Mouse (Mus musculus): ENCODE measurements around the gene Syngr3. TPM values are rescaled to one million over a fixed set of nuclear protein-coding genes. Genes with fewer than 3 reads are reported as not detected.

Gene Syngr3
- polyA plus RNA-seq (2012; rRNA removed), result 0.46 and 0.62 TPM in 2 replicates

- no peak within 1 kb of the TSS for H3K4me3 ChIP-seq (replicated peaks; ENCODE audit: extremely low read depth, low read depth, low read length)
- 1% methylated on average over 54 of the region's 55 CpGs for WGBS
- TF ChIP-seq CTCF (IDR thresholded peaks at IDR 0.05; ENCODE audit: insufficient read depth, low read length), result no peak
- TF ChIP-seq POLR2A (IDR thresholded peaks at IDR 0.05; ENCODE audit: borderline replicate concordance, extremely low read depth, low read depth, low read length), result no peak
- H3K4me1 ChIP-seq (ENCODE audit: control insufficient read depth, insufficient read depth, low read length), result peaks cover 4% of the 10 kb centered on the region; the same call in 1 of the 2 replicates
- no peak for DNase-seq
Measured at GRCm38 (mm10) chr17:24689251-24690081, at the start of gene Syngr3. TSS of gene Syngr3 (minus strand) at chr17:24689955.

GRCm38 (mm10) chr17:24738238-24738637 is 48.5 kb upstream of the Syngr3 start:
- peaks cover 5% of the 10 kb centered on the region; the same call in 1 of the 2 replicates for H3K4me1 ChIP-seq (ENCODE audit: control insufficient read depth, insufficient read depth, low read length)
- no peak for DNase-seq
- no peak for TF ChIP-seq POLR2A (IDR thresholded peaks at IDR 0.05; ENCODE audit: borderline replicate concordance, extremely low read depth, low read depth, low read length)
- TF ChIP-seq CTCF (IDR thresholded peaks at IDR 0.05; ENCODE audit: insufficient read depth, low read length), result no peak
- 71% methylated on average over 4 of the region's 4 CpGs for WGBS
- no peak overlapping the region for H3K4me3 ChIP-seq (replicated peaks; ENCODE audit: extremely low read depth, low read depth, low read length)

GRCm38 (mm10) chr17:24737135-24737810 is 47.5 kb upstream of the Syngr3 start:
- no peak for DNase-seq
- Histone ChIP-seq H3K4me3 (replicated peaks; ENCODE audit: extremely low read depth, low read depth, low read length) (peak overlapping the region; percentile 81), H3K4me1 (ENCODE audit: control insufficient read depth, insufficient read depth, low read length) (peaks cover 5% of the 10 kb centered on the region; the same call in 1 of the 2 replicates)
- 15% methylated on average over 8 of the region's 8 CpGs for WGBS
- TF ChIP-seq CTCF (IDR thresholded peaks at IDR 0.05; ENCODE audit: insufficient read depth, low read length), result no peak

- TF ChIP-seq CTCF (IDR thresholded peaks at IDR 0.05; ENCODE audit: insufficient read depth, low read length) (no peak), POLR2A (IDR thresholded peaks at IDR 0.05; ENCODE audit: borderline replicate concordance, extremely low read depth, low read depth, low read length) (peak; percentile 93; the same call in 1 of the 2 replicates)
- peak; percentile 93 for DNase-seq
- H3K4me1 ChIP-seq (ENCODE audit: control insufficient read depth, insufficient read depth, low read length), result peaks cover 5% of the 10 kb centered on the region; the same call in 1 of the 2 replicates
- H3K4me3 ChIP-seq (replicated peaks; ENCODE audit: extremely low read depth, low read depth, low read length), result peak within 1 kb of the TSS; percentile 81
- under 1% methylated on average over 29 of the region's 29 CpGs for WGBS
Measured at GRCm38 (mm10) chr17:24736330-24737051, 46.7 kb upstream of the Syngr3 start, which contains the start of gene Msrb1. TSS of gene Msrb1 (plus strand) at chr17:24736642.

- no peak overlapping the region for H3K4me3 ChIP-seq (replicated peaks; ENCODE audit: extremely low read depth, low read depth, low read length)
- WGBS, result 84% methylated on average over 7 of the region's 7 CpGs
- TF ChIP-seq CTCF (IDR thresholded peaks at IDR 0.05; ENCODE audit: insufficient read depth, low read length), result no peak
- no peak for TF ChIP-seq POLR2A (IDR thresholded peaks at IDR 0.05; ENCODE audit: borderline replicate concordance, extremely low read depth, low read depth, low read length)
- DNase-seq, result no peak
- peaks cover 5% of the 10 kb centered on the region; the same call in 1 of the 2 replicates for H3K4me1 ChIP-seq (ENCODE audit: control insufficient read depth, insufficient read depth, low read length)
Measured at GRCm38 (mm10) chr17:24735446-24735845, 45.7 kb upstream of the Syngr3 start.

- TF ChIP-seq CTCF (IDR thresholded peaks at IDR 0.05; ENCODE audit: insufficient read depth, low read length), result no peak
- TF ChIP-seq POLR2A (IDR thresholded peaks at IDR 0.05; ENCODE audit: borderline replicate concordance, extremely low read depth, low read depth, low read length), result no peak
- WGBS, result 92% methylated on average over 1 of the region's 1 CpGs
- no peak overlapping the region for H3K4me3 ChIP-seq (replicated peaks; ENCODE audit: extremely low read depth, low read depth, low read length)
- peaks cover 5% of the 10 kb centered on the region; the same call in 1 of the 2 replicates for H3K4me1 ChIP-seq (ENCODE audit: control insufficient read depth, insufficient read depth, low read length)
- no peak for DNase-seq
Measured at GRCm38 (mm10) chr17:24734513-24734912, 44.8 kb upstream of the Syngr3 start.

- peaks cover 5% of the 10 kb centered on the region; the same call in 1 of the 2 replicates for H3K4me1 ChIP-seq (ENCODE audit: control insufficient read depth, insufficient read depth, low read length)
- WGBS, result 83% methylated on average over 21 of the region's 21 CpGs
Measured at GRCm38 (mm10) chr17:24733434-24734050, 43.8 kb upstream of the Syngr3 start.

GRCm38 (mm10) chr17:24732233-24732935 is 42.6 kb upstream of the Syngr3 start:
- WGBS, result 79% methylated on average over 12 of the region's 12 CpGs
- no peak overlapping the region for H3K4me3 ChIP-seq (replicated peaks; ENCODE audit: extremely low read depth, low read depth, low read length)
- TF ChIP-seq POLR2A (IDR thresholded peaks at IDR 0.05; ENCODE audit: borderline replicate concordance, extremely low read depth, low read depth, low read length) (no peak), CTCF (IDR thresholded peaks at IDR 0.05; ENCODE audit: insufficient read depth, low read length) (no peak)
- peaks cover 3% of the 10 kb centered on the region; the same call in 1 of the 2 replicates for H3K4me1 ChIP-seq (ENCODE audit: control insufficient read depth, insufficient read depth, low read length)
- DNase-seq, result no peak

More at GRCm38 (mm10) chr17:24733434-24734050, 43.8 kb upstream of the Syngr3 start:
- no peak for DNase-seq
- TF ChIP-seq POLR2A (IDR thresholded peaks at IDR 0.05; ENCODE audit: borderline replicate concordance, extremely low read depth, low read depth, low read length) (no peak), CTCF (IDR thresholded peaks at IDR 0.05; ENCODE audit: insufficient read depth, low read length) (no peak)
- H3K4me3 ChIP-seq (replicated peaks; ENCODE audit: extremely low read depth, low read depth, low read length), result no peak overlapping the region
